Mouse (Mus musculus) cerebellum, adult 18-20 months (tissue): Measurements from ENCODE around the gene Psd.

Experiments
- DNase-seq, 2 experiments: peaks; one replicate each; pipeline ENCODE4 v3.0.0; 2021

The Psd gene

GRCm38 (mm10) chr19:46338331-46338936, 11.5 kb upstream of the Psd start, which contains the start of gene Cuedc2:
TSS of gene Cuedc2 (minus strand) at chr19:46338702.
- peak; percentile 97 to 98 for DNase-seq

- DNase-seq = no peak
Observed at GRCm38 (mm10) chr19:46337719-46338330, 10.9 kb upstream of the Psd start.

GRCm38 (mm10) chr19:46333906-46334305, 7.0 kb upstream of the Psd start:
- peak; percentile 72 to 83 for DNase-seq

GRCm38 (mm10) chr19:46332721-46333339, 5.9 kb upstream of the Psd start:
- peak in 1 of 2 experiments; percentile 16 for DNase-seq

GRCm38 (mm10) chr19:46331936-46332335, 5.0 kb upstream of the Psd start:
- DNase-seq = no peak

- DNase-seq = no peak
Observed at GRCm38 (mm10) chr19:46331326-46331725, 4.4 kb upstream of the Psd start.

- DNase-seq = no peak
Observed at GRCm38 (mm10) chr19:46330696-46331095, 3.7 kb upstream of the Psd start.

GRCm38 (mm10) chr19:46329951-46330350, 3.0 kb upstream of the Psd start:
- DNase-seq = peak; percentile 89

GRCm38 (mm10) chr19:46329031-46329641, 2.2 kb upstream of the Psd start:
- DNase-seq = no peak

GRCm38 (mm10) chr19:46328081-46329030, 1.4 kb upstream of the Psd start, which contains the start of gene Fbxl15:
TSS of gene Fbxl15 (plus strand) at chr19:46328184.
- peak; percentile 92 to 96 for DNase-seq

GRCm38 (mm10) chr19:46327531-46328064, 642 bp upstream of the Psd start:
- DNase-seq = no peak

GRCm38 (mm10) chr19:46326019-46326755, 769 bp downstream of the Psd start:
- peak; percentile 64 to 66 for DNase-seq

GRCm38 (mm10) chr19:46324918-46325317, 2.0 kb downstream of the Psd start:
- no peak for DNase-seq

- DNase-seq = peak in 1 of 2 experiments; percentile 26
Observed at GRCm38 (mm10) chr19:46324366-46324765, 2.6 kb downstream of the Psd start.

GRCm38 (mm10) chr19:46323716-46324115, 3.2 kb downstream of the Psd start:
- peak in 1 of 2 experiments; percentile 14 for DNase-seq

GRCm38 (mm10) chr19:46322996-46323572, 3.9 kb downstream of the Psd start:
- DNase-seq = peak; percentile 36 to 53

GRCm38 (mm10) chr19:46322144-46322995, 4.6 kb downstream of the Psd start:
- peak; percentile 26 to 53 for DNase-seq

- DNase-seq = peak; percentile 82 to 85
Observed at GRCm38 (mm10) chr19:46321101-46321943, 5.6 kb downstream of the Psd start.
